Mouse (Mus musculus): ENCODE data around the gene Olfr273. TPM values are rescaled to one million over a fixed set of nuclear protein-coding genes. Genes with fewer than 3 reads are reported as not detected.

Gene Olfr273
- not detected for polyA plus RNA-seq (2017; shearing (Covaris generic))

DNA sequence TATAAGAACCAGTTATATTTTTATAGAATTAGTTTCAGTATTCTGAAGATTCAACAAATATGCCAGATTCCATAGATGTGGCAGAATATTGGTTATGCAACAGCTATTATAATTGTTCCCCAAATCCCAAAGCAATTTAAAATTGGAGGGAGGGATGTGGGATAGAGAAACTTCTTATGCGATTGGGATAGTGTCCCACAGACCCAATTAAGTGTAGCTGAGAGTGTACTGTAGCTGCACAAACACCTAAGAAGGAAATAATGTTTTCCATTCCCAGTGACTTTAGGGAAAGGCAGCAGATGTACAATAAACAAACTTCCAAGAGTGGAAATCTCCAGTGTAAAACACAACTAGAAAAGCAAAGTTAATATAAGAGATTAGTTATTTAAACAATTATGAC, at the start of gene Olfr273:
Olfr273 (minus strand) TSS at position 101 of the 400 bp plus-strand sequence.

DNA sequence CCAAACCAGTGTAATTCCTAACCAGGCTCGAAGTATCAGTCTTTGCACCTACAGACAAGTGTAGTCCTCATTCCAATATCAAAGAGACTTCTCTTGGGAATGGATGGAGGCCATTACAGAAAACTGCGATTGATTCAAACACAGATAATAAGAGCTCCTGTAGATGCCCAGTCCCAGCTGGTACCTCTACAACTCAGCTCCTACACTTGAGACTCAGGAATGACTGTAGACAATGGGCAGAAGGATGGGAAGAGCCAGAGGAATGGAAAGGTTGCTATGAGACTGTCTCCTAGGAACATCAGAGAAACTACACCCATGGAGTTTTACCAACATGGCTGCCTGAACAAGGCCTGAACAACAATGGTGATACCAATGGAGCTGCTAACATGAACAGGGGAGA, 44.7 kb downstream of the Olfr273 start, which contains the start of gene Olfr275:
Olfr275 (plus strand) TSS at position 301 of the 400 bp plus-strand sequence.

Other genes with a start within 250 kb of the Olfr273 start
- not detected for gene Olfr275, start 44.6 kb downstream of the Olfr273 start, polyA plus RNA-seq (2017; shearing (Covaris generic))
- gene Olfr272, start 59.9 kb upstream of the Olfr273 start, polyA plus RNA-seq (2017; shearing (Covaris generic)): not detected
- not detected for gene Olfr270, start 105.3 kb upstream of the Olfr273 start, polyA plus RNA-seq (2017; shearing (Covaris generic))
- gene Nipsnap3a, start 130.0 kb upstream of the Olfr273 start, polyA plus RNA-seq (2017; shearing (Covaris generic)): not detected
- 64.7 TPM for gene Nipsnap3b, start 152.6 kb upstream of the Olfr273 start, polyA plus RNA-seq (2017; shearing (Covaris generic))